Mouse (Mus musculus): Measurements from ENCODE around the gene Fbxo6. TPM values are rescaled to one million over a fixed set of nuclear protein-coding genes. Genes with fewer than 3 reads are reported as not detected.

Fbxo6 gene
- 52.9 and 61.3 TPM in 2 replicates for polyA plus RNA-seq (2012; rRNA removed)

GRCm38 (mm10) chr4:148151267-148152168 is at the start of gene Fbxo6:
TSS of gene Fbxo6 (minus strand) at chr4:148152140.

GRCm38 (mm10) chr4:148160436-148161390 is 8.8 kb upstream of the Fbxo6 start, which contains the start of the genes Fbxo44 and Fbxo2:
TSS of gene Fbxo44 (minus strand) at chr4:148160482.
TSS of gene Fbxo2 (plus strand) at chr4:148160621.

GRCm38 (mm10) chr4:148130561-148131413 is 21.2 kb downstream of the Fbxo6 start, which contains the start of gene Draxin:
TSS of gene Draxin (minus strand) at chr4:148130698.

GRCm38 (mm10) chr4:148130133-148130532 is 21.8 kb downstream of the Fbxo6 start, which contains the start of gene Mad2l2:
TSS of gene Mad2l2 (plus strand) at chr4:148130384.

Other genes with a start within 250 kb of the Fbxo6 start
- 42.5 and 48.6 TPM in 2 replicates for gene Mfn2, start 247.4 kb downstream of the Fbxo6 start, polyA plus RNA-seq (2012; rRNA removed)
- gene Plod1, start 215.4 kb downstream of the Fbxo6 start, polyA plus RNA-seq (2012; rRNA removed): 58.8 and 82.3 TPM in 2 replicates
- gene 2510039O18Rik, start 211.2 kb downstream of the Fbxo6 start, polyA plus RNA-seq (2012; rRNA removed): 135 and 150 TPM in 2 replicates
- gene Nppb, start 166.4 kb downstream of the Fbxo6 start, polyA plus RNA-seq (2012; rRNA removed): not detected in 2 replicates
- gene Nppa, start 151.4 kb downstream of the Fbxo6 start, polyA plus RNA-seq (2012; rRNA removed): 0.26 TPM in 1 of 2 replicates, not detected in the other
- 13.8 and 14.0 TPM in 2 replicates for gene Clcn6, start 113.3 kb downstream of the Fbxo6 start, polyA plus RNA-seq (2012; rRNA removed)
- gene Mthfr, start 113.1 kb downstream of the Fbxo6 start, polyA plus RNA-seq (2012; rRNA removed): 48.6 and 54.9 TPM in 2 replicates
- 54.8 and 69.8 TPM in 2 replicates for gene Agtrap, start 64.1 kb downstream of the Fbxo6 start, polyA plus RNA-seq (2012; rRNA removed)
- 37.3 and 40.0 TPM in 2 replicates for gene Mad2l2, start 21.8 kb downstream of the Fbxo6 start, polyA plus RNA-seq (2012; rRNA removed)
- gene Draxin, start 21.4 kb downstream of the Fbxo6 start, polyA plus RNA-seq (2012; rRNA removed): 0.47 and 0.78 TPM in 2 replicates
- gene Fbxo44, start 8.3 kb upstream of the Fbxo6 start, polyA plus RNA-seq (2012; rRNA removed): 19.0 and 25.0 TPM in 2 replicates
- 2.0 and 2.7 TPM in 2 replicates for gene Fbxo2, start 8.5 kb upstream of the Fbxo6 start, polyA plus RNA-seq (2012; rRNA removed)
- gene Disp3, start 135.8 kb upstream of the Fbxo6 start, polyA plus RNA-seq (2012; rRNA removed): 0.09 and 0.17 TPM in 2 replicates

All from ovary, adult 2 months (tissue).